Mouse (Mus musculus): ENCODE data around the gene Tmem229a. TPM values are rescaled to one million over a fixed set of nuclear protein-coding genes. Genes with fewer than 3 reads are reported as not detected.

Tmem229a gene
- total RNA-seq, 2 experiments from 2014 or later: 0.10 to 0.12 TPM

Other genes starting within 250 kb of the Tmem229a start
- gene Hyal6, start 223.1 kb downstream of the Tmem229a start, total RNA-seq (2021): not detected
- gene Hyal4, start 208.0 kb downstream of the Tmem229a start, total RNA-seq (2021): not detected
- not detected for gene Spam1, start 165.1 kb downstream of the Tmem229a start, total RNA-seq (2021)
- not detected for gene Hyal5, start 98.3 kb downstream of the Tmem229a start, total RNA-seq (2021)

All from heart, postnatal 10 days (tissue).